Mouse (Mus musculus) kidney, embryonic 14.5 days (tissue): ENCODE measurements around the gene Runx2. TPM values are rescaled to one million over a fixed set of nuclear protein-coding genes. Genes with fewer than 3 reads are reported as not detected.

Experiments used
- ATAC-seq: fragments of 200-750 bp; cut with Nextera tagmentation; 2 replicates; pipeline ENCODE4 v1.8.0; 2017; ENCODE audit warnings: moderate number of reproducible peaks, mild to moderate bottlenecking, moderate TSS enrichment, moderate library complexity; ENCODE audit not compliant: low FRiP score, low TSS enrichment
- H3K27ac ChIP-seq: fragments of 300-500 bp; sonication (generic); 2 replicates; pipeline ENCODE4 v1.5.1; 2014; ENCODE audit warnings: low read depth, mild to moderate bottlenecking, low read length, moderate library complexity, mixed read lengths
- H3K27me3 ChIP-seq: fragments of 300-500 bp; sonication (generic); 2 replicates; pipeline ENCODE4 v1.6.1; 2014; ENCODE audit warnings: mild to moderate bottlenecking, low read length; ENCODE audit not compliant: control insufficient read depth, insufficient read depth
- H3K36me3 ChIP-seq: fragments of 300-500 bp; sonication (generic); 2 replicates; pipeline ENCODE4 v1.6.1; 2014; ENCODE audit warnings: low read length, mixed read lengths; ENCODE audit not compliant: control insufficient read depth, insufficient read depth
- H3K4me1 ChIP-seq: fragments of 300-500 bp; sonication (generic); 2 replicates; pipeline ENCODE4 v1.6.1; 2014; ENCODE audit warnings: low read length, mixed read lengths; ENCODE audit not compliant: control insufficient read depth, insufficient read depth
- H3K4me2 ChIP-seq: fragments of 300-500 bp; sonication (generic); replicated peaks from 2 replicates; pipeline ENCODE4 v1.6.1; 2014; ENCODE audit warnings: low read depth, mild to moderate bottlenecking, low read length
- H3K4me3 ChIP-seq: fragments of 300-500 bp; sonication (generic); 2 replicates; pipeline ENCODE4 v1.5.1; 2014; ENCODE audit warnings: mild to moderate bottlenecking, low read length
- H3K9ac ChIP-seq: fragments of 300-500 bp; sonication (generic); 2 replicates; pipeline ENCODE4 v1.6.1; 2014; ENCODE audit warnings: low read depth, mild to moderate bottlenecking, low read length, moderate library complexity
- H3K9me3 ChIP-seq: fragments of 300-500 bp; sonication (generic); 2 replicates; pipeline ENCODE4 v1.6.1; 2016; ENCODE audit warnings: low read length; ENCODE audit not compliant: control insufficient read depth
- WGBS: fragments of 180-500 bp; shearing (Covaris S2); extraction: QIAGEN DNeasy Blood & Tissue Kit; methylation state at CpG from one replicate; pipeline ENCODE4 v1.1.7; 2014; 5-methylcytosine and 5-hydroxymethylcytosine counted together
- polyA plus RNA-seq: library from polyadenylated mRNA; unstranded; fragments of >200 nt; fragmentation: Nextera tagmentation; extraction: Ambion mirVana; gene quantifications from 2 replicates; pipeline ENCODE4 v1.2.1, GENCODE M21; 2014

Runx2 gene
- polyA plus RNA-seq, 1 experiment from 2014 or later, result 2.4 TPM

DNA sequence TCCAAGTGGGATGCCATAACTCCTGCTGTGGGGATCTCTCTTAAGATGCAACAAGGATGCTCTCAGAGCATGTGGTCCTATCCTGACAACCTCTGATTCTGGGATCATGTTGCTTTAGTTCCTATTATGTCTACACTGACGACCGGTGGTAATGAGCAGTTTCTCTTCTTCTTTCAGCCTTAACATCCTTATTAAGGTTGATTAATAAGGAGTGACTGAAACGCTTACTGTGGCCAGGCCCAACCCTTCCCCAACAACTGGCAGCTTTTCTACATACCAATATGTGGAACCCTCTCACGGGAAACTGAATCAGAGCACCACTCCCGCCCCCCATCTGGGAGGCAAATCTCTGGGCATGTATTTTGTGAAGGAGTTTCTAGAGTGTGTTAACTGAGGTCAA is 243.7 kb downstream of the Runx2 start:
- WGBS, result 83% methylated on average over 5 of the region's 5 CpGs
- Histone ChIP-seq H3K27me3 (peaks cover 17% of the 10 kb centered on the region; the same call in 1 of the 2 replicates), H3K9ac (no peak overlapping the region), H3K4me1 (peaks cover 4% of the 10 kb centered on the region; the same call in 1 of the 2 replicates), H3K36me3 (no peaks in the 10 kb centered on the region), H3K4me2 (no peak overlapping the region), H3K27ac (no peak overlapping the region), H3K4me3 (no peak overlapping the region), H3K9me3 (no peaks in the 10 kb centered on the region)
- ATAC-seq, result no peak

DNA sequence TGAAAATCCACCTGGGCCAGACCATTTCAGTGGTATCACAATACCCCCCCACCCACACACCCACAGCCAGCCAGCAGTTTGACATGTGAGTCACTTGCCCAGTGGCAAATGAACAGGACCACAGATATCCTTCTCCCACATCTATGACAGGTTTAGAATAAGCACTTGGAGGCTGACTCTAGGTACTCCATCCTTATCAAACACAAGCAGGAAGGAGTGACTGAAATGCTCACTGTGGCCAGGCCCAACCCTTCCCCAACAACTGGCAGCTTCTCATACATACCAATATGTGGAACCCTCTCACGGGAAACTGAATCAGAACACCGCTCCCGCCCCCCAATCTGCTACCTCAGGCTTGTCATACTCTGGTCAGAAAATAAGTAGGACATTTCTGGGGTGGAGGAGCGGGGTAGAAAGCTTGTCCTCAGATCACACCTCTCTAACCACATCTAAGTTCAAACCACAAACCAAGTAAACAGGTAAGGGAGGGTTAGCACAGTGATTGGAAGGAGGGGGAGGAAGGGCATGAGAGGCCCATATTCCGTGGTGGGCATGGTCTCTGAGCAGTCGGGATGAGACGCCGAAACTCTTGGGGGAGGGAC is 245.5 kb downstream of the Runx2 start:
- peaks cover 17% of the 10 kb centered on the region; the same call in 1 of the 2 replicates for H3K27me3 ChIP-seq
- ATAC-seq, result no peak

DNA sequence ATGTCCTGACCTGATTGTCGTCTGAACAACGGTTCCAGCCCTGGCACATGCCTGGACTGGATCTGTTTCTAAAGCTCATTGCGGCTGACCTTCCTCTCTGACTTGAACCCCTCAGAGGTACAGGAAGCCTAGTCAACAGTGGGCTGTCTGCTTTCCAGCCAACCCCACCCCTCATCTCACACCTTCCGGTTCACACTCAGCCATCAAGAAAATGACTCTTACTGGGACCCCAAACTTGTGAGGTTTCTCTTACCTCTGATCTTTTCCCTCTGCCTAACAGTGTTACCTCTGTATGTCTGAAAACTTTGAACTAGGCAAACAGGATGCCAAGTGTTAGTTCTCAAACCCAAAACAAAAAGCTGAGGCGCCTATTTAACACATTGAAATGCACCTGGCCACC is 247.6 kb downstream of the Runx2 start:
- 77% methylated on average over 5 of the region's 5 CpGs for WGBS
- H3K4me2 ChIP-seq, result no peak overlapping the region
- H3K9ac ChIP-seq, result no peak overlapping the region
- no peak overlapping the region for H3K27ac ChIP-seq
- H3K36me3 ChIP-seq, result no peaks in the 10 kb centered on the region
- H3K4me1 ChIP-seq, result peaks cover 11% of the 10 kb centered on the region; the same call in 1 of the 2 replicates
- ATAC-seq, result no peak
- H3K4me3 ChIP-seq, result no peak overlapping the region
- peaks cover 21% of the 10 kb centered on the region; the same call in 1 of the 2 replicates for H3K27me3 ChIP-seq
- H3K9me3 ChIP-seq, result no peaks in the 10 kb centered on the region

More for the DNA sequence above, 245.5 kb downstream of the Runx2 start:
- WGBS, result 84% methylated on average over 8 of the region's 8 CpGs
- Histone ChIP-seq H3K4me3 (no peak overlapping the region), H3K27ac (no peak overlapping the region), H3K4me1 (peaks cover 11% of the 10 kb centered on the region; the same call in 1 of the 2 replicates), H3K36me3 (no peaks in the 10 kb centered on the region), H3K4me2 (no peak overlapping the region), H3K9ac (no peak overlapping the region), H3K9me3 (no peaks in the 10 kb centered on the region)

DNA sequence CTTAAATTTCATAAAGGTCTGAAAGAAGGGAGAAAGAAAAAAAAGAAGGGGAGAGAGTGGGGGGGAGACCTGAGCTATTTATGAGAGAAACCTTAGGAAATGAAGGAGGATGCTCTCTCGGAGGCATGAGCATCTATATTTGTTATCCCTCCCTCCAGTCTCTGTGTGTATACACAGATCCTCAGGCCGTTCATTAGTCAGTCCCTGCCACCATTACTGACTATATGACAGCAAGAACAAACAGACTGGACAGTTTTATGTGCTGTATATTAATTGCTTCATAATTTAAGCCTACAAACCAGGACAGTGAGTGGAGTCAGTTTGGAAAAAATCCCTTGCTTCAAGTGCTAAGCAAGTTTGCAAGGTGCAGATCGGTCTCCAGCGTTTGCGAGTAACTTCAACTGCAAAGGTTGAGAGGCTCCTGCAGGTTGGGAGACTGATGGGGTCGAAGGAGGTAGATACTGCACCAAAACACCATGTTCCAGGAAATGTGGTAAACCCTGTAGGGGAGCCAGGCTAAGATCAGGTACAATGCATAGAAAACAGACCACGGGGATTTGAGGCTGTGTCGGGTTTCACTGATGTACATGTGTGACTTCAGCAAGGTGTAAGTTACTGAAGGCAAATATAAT is 248.6 kb downstream of the Runx2 start:
- no peaks in the 10 kb centered on the region for H3K36me3 ChIP-seq
- no peak overlapping the region for H3K27ac ChIP-seq
- WGBS, result 25% methylated on average over 8 of the region's 8 CpGs
- H3K27me3 ChIP-seq, result peaks cover 27% of the 10 kb centered on the region; the same call in 1 of the 2 replicates
- H3K4me1 ChIP-seq, result peaks cover 11% of the 10 kb centered on the region; the same call in 1 of the 2 replicates
- H3K4me2 ChIP-seq, result no peak overlapping the region
- H3K9me3 ChIP-seq, result no peaks in the 10 kb centered on the region
- no peak overlapping the region for H3K9ac ChIP-seq
- H3K4me3 ChIP-seq, result no peak overlapping the region
- no peak for ATAC-seq

DNA sequence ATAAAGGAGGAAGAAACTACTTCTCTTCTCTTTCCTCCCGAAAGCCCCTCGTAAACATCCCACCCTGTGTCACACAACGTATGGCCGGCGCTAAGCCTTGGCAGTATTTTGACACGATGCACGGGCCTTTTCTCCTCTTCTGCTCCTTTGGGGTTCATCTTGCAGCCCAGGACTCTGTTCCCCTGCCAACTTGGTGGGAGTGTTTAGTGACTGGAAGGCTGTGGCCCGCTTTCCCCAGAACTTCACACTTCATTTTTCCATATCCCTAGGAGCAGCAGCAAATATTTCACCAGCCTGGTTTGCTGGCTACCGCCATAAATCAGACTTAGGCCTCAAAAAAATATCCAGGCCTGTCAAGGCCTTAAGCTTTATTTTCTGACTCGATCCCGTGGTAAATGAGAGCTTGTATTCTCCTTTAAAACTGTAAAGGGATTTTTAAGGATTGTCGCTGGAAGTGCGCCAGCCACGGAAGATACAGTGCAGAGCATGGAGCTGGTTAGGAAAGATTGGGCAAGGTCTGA is 249.2 kb downstream of the Runx2 start:
- Histone ChIP-seq H3K4me2 (no peak overlapping the region), H3K9me3 (no peaks in the 10 kb centered on the region; the same call in 1 of the 2 replicates), H3K36me3 (no peaks in the 10 kb centered on the region), H3K4me3 (no peak overlapping the region), H3K27me3 (peaks cover 25% of the 10 kb centered on the region; the same call in 1 of the 2 replicates), H3K4me1 (peaks cover 11% of the 10 kb centered on the region; the same call in 1 of the 2 replicates), H3K27ac (no peak overlapping the region), H3K9ac (no peak overlapping the region)
- WGBS, result 37% methylated on average over 14 of the region's 14 CpGs
- ATAC-seq, result no peak

DNA sequence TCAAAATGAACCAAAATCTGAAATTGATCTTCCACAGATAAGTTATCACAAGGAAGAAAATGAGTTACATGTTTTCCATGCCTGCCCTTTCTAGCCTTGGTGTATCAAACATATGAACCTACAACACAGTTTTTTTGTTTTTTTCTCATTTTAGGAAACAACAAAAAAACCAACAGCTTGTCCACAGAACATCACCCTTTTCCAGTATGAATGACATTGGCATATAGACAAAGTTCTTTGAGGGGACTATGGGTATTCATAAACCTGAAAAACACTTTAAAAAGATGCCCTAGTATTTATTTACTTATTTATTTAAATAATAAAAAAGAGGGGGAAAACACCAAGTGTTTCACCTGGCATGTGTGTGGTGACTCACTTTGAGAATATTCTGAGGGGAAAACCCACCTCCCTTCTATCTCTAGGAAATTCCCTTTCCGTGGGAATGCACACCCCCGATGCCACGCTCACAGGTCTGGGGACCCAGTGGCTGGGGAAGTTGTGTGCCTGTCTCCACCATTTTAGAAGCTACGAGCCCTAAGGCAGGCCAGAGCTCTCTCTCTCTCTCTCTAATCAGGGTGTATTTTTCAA is 249.9 kb downstream of the Runx2 start:
- no peak for ATAC-seq
- no peak overlapping the region for H3K4me2 ChIP-seq
- H3K27me3 ChIP-seq, result peaks cover 20% of the 10 kb centered on the region; the same call in 1 of the 2 replicates

DNA sequence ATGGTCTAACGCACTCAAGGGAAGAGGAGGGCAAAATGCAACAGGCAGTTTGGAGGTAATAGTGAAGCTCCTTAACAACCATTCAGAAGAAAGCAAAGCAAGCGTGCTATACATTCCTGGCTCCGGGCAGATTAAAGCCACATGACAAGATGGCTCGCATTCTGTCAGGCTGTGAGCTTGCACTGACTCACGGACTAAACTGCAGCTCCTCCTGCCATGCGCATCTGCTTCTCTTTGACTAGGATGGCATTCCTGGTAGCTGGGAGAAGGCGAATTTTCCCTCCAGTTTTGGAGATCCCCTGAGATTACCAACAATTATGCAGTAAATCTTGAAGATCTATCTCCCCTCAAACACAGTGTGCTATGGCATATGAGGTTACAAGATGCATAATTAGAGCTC is 254.6 kb downstream of the Runx2 start:
- WGBS, result 43% methylated on average over 7 of the region's 7 CpGs
- Histone ChIP-seq H3K9ac (no peak overlapping the region), H3K4me2 (no peak overlapping the region), H3K9me3 (no peaks in the 10 kb centered on the region; the same call in 1 of the 2 replicates), H3K4me3 (no peak overlapping the region), H3K4me1 (peaks cover 2% of the 10 kb centered on the region; the same call in 1 of the 2 replicates), H3K36me3 (no peaks in the 10 kb centered on the region), H3K27me3 (peaks cover 10% of the 10 kb centered on the region; the same call in 1 of the 2 replicates), H3K27ac (no peak overlapping the region)
- no peak for ATAC-seq

More for the DNA sequence above, 249.9 kb downstream of the Runx2 start:
- peaks cover 11% of the 10 kb centered on the region; the same call in 1 of the 2 replicates for H3K4me1 ChIP-seq
- WGBS, result 45% methylated on average over 4 of the region's 4 CpGs
- H3K36me3 ChIP-seq, result no peaks in the 10 kb centered on the region
- H3K9me3 ChIP-seq, result no peaks in the 10 kb centered on the region; the same call in 1 of the 2 replicates
- no peak overlapping the region for H3K4me3 ChIP-seq
- no peak overlapping the region for H3K27ac ChIP-seq
- H3K9ac ChIP-seq, result no peak overlapping the region

DNA sequence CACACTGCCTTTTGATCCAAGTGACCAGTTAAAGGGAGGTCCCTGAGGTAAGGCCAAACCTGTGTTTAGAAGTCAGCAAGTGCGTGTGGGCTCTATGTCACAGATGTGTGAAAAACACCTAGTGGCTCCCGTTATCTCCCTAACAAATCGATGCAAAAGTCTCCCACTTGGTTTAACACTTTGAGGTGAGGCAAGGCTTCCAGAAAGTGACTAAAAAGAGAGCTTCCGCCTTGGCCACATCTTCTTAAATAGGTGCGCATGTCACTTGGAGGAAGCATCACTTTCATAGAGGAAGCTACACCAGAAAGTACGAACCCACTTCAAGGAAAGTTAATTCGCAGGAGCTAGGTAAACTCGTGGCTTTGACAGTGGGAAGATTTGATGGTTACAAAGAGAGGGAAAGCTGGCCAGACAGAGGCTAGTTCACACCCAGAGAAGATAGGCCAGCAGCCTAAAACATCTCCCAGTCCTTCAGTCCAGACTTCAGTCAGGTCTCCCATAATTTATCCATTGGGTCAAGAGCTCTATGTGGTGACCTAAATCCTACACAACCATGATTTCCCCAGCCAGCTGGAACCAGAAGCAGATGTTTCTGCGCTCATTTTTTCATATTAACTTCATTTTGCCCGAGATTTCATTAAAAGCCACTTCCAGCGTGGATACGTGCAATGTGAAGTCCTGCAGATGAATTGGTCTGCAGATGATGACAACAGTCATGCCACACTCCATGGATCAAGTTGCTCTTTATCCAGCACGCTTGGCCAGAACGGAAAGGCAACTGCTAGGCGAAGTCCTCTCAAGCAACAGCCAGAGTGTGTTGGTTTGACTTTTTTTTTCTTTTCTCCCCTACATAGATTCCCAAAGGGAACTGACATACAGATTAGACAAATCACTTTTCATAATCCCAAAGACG is 257.1 kb downstream of the Runx2 start:
- peaks cover 6% of the 10 kb centered on the region; the same call in 1 of the 2 replicates for H3K27me3 ChIP-seq
- 73% methylated on average over 16 of the region's 16 CpGs for WGBS
- no peak for ATAC-seq
- no peaks in the 10 kb centered on the region; the same call in 1 of the 2 replicates for H3K9me3 ChIP-seq
- H3K4me1 ChIP-seq, result no peaks in the 10 kb centered on the region
- H3K9ac ChIP-seq, result no peak overlapping the region
- no peaks in the 10 kb centered on the region for H3K36me3 ChIP-seq
- H3K4me3 ChIP-seq, result no peak overlapping the region
- no peak overlapping the region for H3K27ac ChIP-seq
- no peak overlapping the region for H3K4me2 ChIP-seq
